20 mouse cellular contexts compared by ENCODE assay signal in genomic region chr11:35362975-35363374, GRCm38 (mm10).
DNase-seq lines count a peak whose midpoint lies in the region; ATAC-seq and TF ChIP-seq lines count a peak whose summit lies in the region.
"Had no signal": no experiment of that assay in that cellular context is flagged by ENCODE, and none has a peak within 500 bp of the region (broad histone marks: within the 10 kb centered on the region; RNA-seq: fewer than 3 reads in every experiment).

No protein-coding gene starts in this region.

- no peak overlapping the region for H3K9ac ChIP-seq in limb, embryonic 11.5 days (ENCODE audit: low read length)
- H3K9ac ChIP-seq in limb, embryonic 13.5 days = no peak overlapping the region
- no peak overlapping the region for H3K9ac ChIP-seq in hindbrain, embryonic 16.5 days (ENCODE audit: low read depth, low read length)
- H3K9ac ChIP-seq: embryonic facial prominence, embryonic 12.5 days; forebrain, embryonic 13.5 days; forebrain, embryonic 15.5 days; forebrain, postnatal 0 days had no signal

- peaks cover 5% of the 10 kb centered on the region; the same call in 1 of the 2 replicates for H3K36me3 ChIP-seq in heart, embryonic 10.5 days
- no peaks in the 10 kb centered on the region for H3K36me3 ChIP-seq in limb, embryonic 11.5 days (ENCODE audit: control insufficient read depth, insufficient read depth, low read length)
- no peaks in the 10 kb centered on the region for H3K36me3 ChIP-seq in limb, embryonic 13.5 days
- no peaks in the 10 kb centered on the region for H3K36me3 ChIP-seq in hindbrain, embryonic 16.5 days (ENCODE audit: control insufficient read depth, insufficient read depth, low read length)
- H3K36me3 ChIP-seq: embryonic facial prominence, embryonic 12.5 days; forebrain, embryonic 15.5 days had no signal

- H3K4me2 ChIP-seq in limb, embryonic 11.5 days (ENCODE audit: low read depth, severe bottlenecking) = no peak overlapping the region
- H3K4me2 ChIP-seq in limb, embryonic 13.5 days (replicated peaks) = no peak overlapping the region
- no peak overlapping the region for H3K4me2 ChIP-seq in hindbrain, embryonic 16.5 days (ENCODE audit: low read length)
- H3K4me2 ChIP-seq: embryonic facial prominence, embryonic 12.5 days; forebrain, embryonic 13.5 days; forebrain, embryonic 15.5 days had no signal

- peaks cover 31% of the 10 kb centered on the region for H3K4me1 ChIP-seq in heart, embryonic 10.5 days
- peaks cover 29% of the 10 kb centered on the region for H3K4me1 ChIP-seq in limb, embryonic 11.5 days (ENCODE audit: control insufficient read depth, insufficient read depth, low read length)
- peaks cover 33% of the 10 kb centered on the region for H3K4me1 ChIP-seq in limb, embryonic 13.5 days
- H3K4me1 ChIP-seq in hindbrain, embryonic 16.5 days (ENCODE audit: control insufficient read depth, insufficient read depth, low read depth, low read length) = no peaks in the 10 kb centered on the region

- ATAC-seq in limb, embryonic 11.5 days (ENCODE audit: insufficient number of reproducible peaks, low FRiP score, low TSS enrichment, low read depth) = peak; percentile 69; the same call in 1 of the 2 replicates
- peak; percentile 71; the same call in 1 of the 2 replicates for ATAC-seq in limb, embryonic 13.5 days (ENCODE audit: low FRiP score, low read depth)
- no peak for ATAC-seq in hindbrain, embryonic 16.5 days
- ATAC-seq: forebrain, embryonic 13.5 days; forebrain, embryonic 15.5 days; forebrain, postnatal 0 days had no signal

- 0 out of 2 replicates have a peak overlapping the region, but pooled peaks have one; percentile 29 for H3K27ac ChIP-seq in heart, embryonic 10.5 days
- H3K27ac ChIP-seq in layer of hippocampus, adult 2 months = peak overlapping the region; percentile 81
- H3K27ac ChIP-seq in limb, embryonic 11.5 days (replicated peaks; ENCODE audit: low read depth, low read length) = no peak overlapping the region
- peak overlapping the region; percentile 15; the same call in 1 of the 2 replicates for H3K27ac ChIP-seq in limb, embryonic 13.5 days
- H3K27ac ChIP-seq in hindbrain, embryonic 16.5 days (ENCODE audit: low read depth, low read length) = no peak overlapping the region
- H3K27ac ChIP-seq: embryonic facial prominence, embryonic 12.5 days; forebrain, embryonic 13.5 days; forebrain, embryonic 15.5 days had no signal

- no peak overlapping the region for H3K4me3 ChIP-seq in heart, embryonic 10.5 days
- H3K4me3 ChIP-seq in layer of hippocampus, adult 2 months = no peak overlapping the region
- no peak overlapping the region for H3K4me3 ChIP-seq in limb, embryonic 11.5 days (ENCODE audit: low read depth, low read length)
- H3K4me3 ChIP-seq in limb, embryonic 13.5 days = no peak overlapping the region
- H3K4me3 ChIP-seq in hindbrain, embryonic 16.5 days (ENCODE audit: low read length) = no peak overlapping the region
- H3K4me3 ChIP-seq: embryonic facial prominence, embryonic 12.5 days; forebrain, embryonic 13.5 days; forebrain, embryonic 15.5 days had no signal

- no peak for DNase-seq in heart, embryonic 10.5 days (ENCODE audit: low spot score)
- no peak for DNase-seq in heart, adult 9 months (ENCODE audit: low spot score in 2 of 2)
- no peak for DNase-seq in layer of hippocampus, adult 2 months (ENCODE audit: low spot score in 2 of 2)
- DNase-seq in layer of hippocampus, adult 9-10 months (ENCODE audit: low spot score) = no peak
- no peak for DNase-seq in limb, embryonic 11.5 days (ENCODE audit: low spot score)
- no peak for DNase-seq in adrenal gland, adult 8-10 months
- DNase-seq: adrenal gland, adult 2 months; adrenal gland, postnatal 14 days; adrenal gland, postnatal 36 days; cerebellum, adult 11-12 months; cerebellum, adult 2 months; cerebellum, adult 9-10 months; cerebellum, postnatal 10 days; cerebellum, postnatal 25 days; forebrain, postnatal 0 days had no signal

- H3K27me3 ChIP-seq in heart, embryonic 10.5 days (ENCODE audit: insufficient read depth, poor library complexity, severe bottlenecking) = no peaks in the 10 kb centered on the region
- H3K27me3 ChIP-seq in limb, embryonic 11.5 days (ENCODE audit: control insufficient read depth, insufficient read depth, low read length) = no peaks in the 10 kb centered on the region
- H3K27me3 ChIP-seq in limb, embryonic 13.5 days = no peaks in the 10 kb centered on the region
- peaks cover 6% of the 10 kb centered on the region; the same call in 1 of the 2 replicates for H3K27me3 ChIP-seq in hindbrain, embryonic 16.5 days (replicated peaks; ENCODE audit: control insufficient read depth, insufficient read depth, low read length)
- H3K27me3 ChIP-seq: embryonic facial prominence, embryonic 12.5 days had no signal

- no peak for TF ChIP-seq CTCF in layer of hippocampus, adult 2 months (conservative IDR thresholded peaks at IDR 0.05)

- H3K9me3 ChIP-seq in heart, embryonic 10.5 days = peaks cover 4% of the 10 kb centered on the region; the same call in 1 of the 2 replicates
- H3K9me3 ChIP-seq in limb, embryonic 11.5 days (ENCODE audit: control insufficient read depth, low read length) = peaks cover 5% of the 10 kb centered on the region; the same call in 1 of the 2 replicates
- H3K9me3 ChIP-seq in limb, embryonic 13.5 days = peaks cover 5% of the 10 kb centered on the region; the same call in 1 of the 2 replicates
- H3K9me3 ChIP-seq in hindbrain, embryonic 16.5 days (ENCODE audit: control insufficient read depth, low read length) = no peaks in the 10 kb centered on the region; the same call in 1 of the 2 replicates
- H3K9me3 ChIP-seq: embryonic facial prominence, embryonic 12.5 days; forebrain, embryonic 15.5 days had no signal

- WGBS in heart, embryonic 10.5 days = 56% methylated on average over 4 of the region's 4 CpGs
- WGBS in limb, embryonic 11.5 days = 52% methylated on average over 4 of the region's 4 CpGs
- WGBS in limb, embryonic 13.5 days = 45% methylated on average over 4 of the region's 4 CpGs
- 61% methylated on average over 4 of the region's 4 CpGs for WGBS in hindbrain, embryonic 16.5 days

Comparison
In these comparisons a context has a peak if more than half of its experiments do, and no peak if none do; other contexts are left out.
1. H3K27ac ChIP-seq: peak in heart, embryonic 10.5 days (single experiment), layer of hippocampus, adult 2 months (single experiment) and limb, embryonic 13.5 days (single experiment); none in limb, embryonic 11.5 days (single experiment) and hindbrain, embryonic 16.5 days (single experiment).